Comparison of ENCODE assay signal across 20 mouse cellular contexts in the genomic region with DNA sequence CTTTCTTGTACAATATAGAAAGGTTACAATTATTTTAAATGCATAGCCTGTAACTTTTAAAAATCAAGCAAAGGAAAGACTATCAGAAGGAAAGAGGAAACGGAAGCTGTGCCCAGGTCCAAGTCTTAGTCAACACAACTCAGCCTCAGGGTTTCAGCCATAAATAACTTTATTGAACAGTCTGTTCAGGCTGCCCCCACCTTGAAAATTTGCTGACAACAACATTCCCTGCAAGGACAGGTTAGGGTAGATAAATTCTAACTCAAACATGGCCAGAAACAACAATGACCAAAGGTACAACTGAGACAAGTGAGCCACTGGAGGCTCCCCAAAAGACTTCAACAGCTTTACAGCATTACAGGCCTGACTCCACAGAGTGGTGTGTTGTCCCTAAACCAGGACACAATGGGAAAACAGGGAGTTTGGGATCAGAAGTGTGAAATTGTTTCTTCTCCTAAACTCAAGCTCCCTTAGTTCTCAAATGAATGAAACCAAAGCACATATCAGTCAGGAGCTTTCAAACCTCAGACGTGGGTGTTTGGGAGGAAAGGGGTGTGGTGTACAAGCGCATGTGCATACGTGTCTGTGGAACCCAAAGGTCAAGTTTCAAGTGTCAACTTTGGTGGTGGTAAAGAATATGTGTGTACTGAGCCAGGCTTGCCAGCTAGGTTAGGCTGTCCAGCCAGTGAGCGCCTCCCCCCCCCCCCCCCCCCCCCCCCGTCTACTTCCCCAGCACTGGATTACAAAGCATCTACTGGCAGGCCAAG. TPM values are rescaled to one million over a fixed set of nuclear protein-coding genes. Genes with fewer than 3 reads are reported as not detected.
DNase-seq lines count a peak whose midpoint lies in the region; ATAC-seq and TF ChIP-seq lines count a peak whose summit lies in the region.
"Had no signal": no experiment of that assay in that cellular context is flagged by ENCODE, and none has a peak within 500 bp of the region (broad histone marks: within the 10 kb centered on the region; RNA-seq: fewer than 3 reads in every experiment).

No protein-coding gene starts in this region.

- H3K79me2 ChIP-seq in liver, adult 2 months (ENCODE audit: control insufficient read depth, insufficient read depth, low read length): peaks cover 55% of the 10 kb centered on the region; the same call in 1 of the 2 replicates
- H3K79me2 ChIP-seq in MEL (ENCODE audit: control insufficient read depth, insufficient read depth, low read length, poor library complexity): peaks cover 48% of the 10 kb centered on the region

- no peak overlapping the region for H3K4me2 ChIP-seq in liver, embryonic 13.5 days
- no peak overlapping the region for H3K4me2 ChIP-seq in stomach, embryonic 15.5 days
- H3K4me2 ChIP-seq in midbrain, embryonic 14.5 days (ENCODE audit: low read length): no peak overlapping the region
- H3K4me2 ChIP-seq: heart, embryonic 12.5 days had no signal

- H3K4me3 ChIP-seq in liver, adult 2 months (ENCODE audit: insufficient read depth, low read depth, low read length): no peak overlapping the region
- no peak overlapping the region for H3K4me3 ChIP-seq in MEL (ENCODE audit: control insufficient read depth in 1 of 2, insufficient read depth in 1 of 2, low read depth in 2 of 2, low read length in 2 of 2)
- no peak overlapping the region for H3K4me3 ChIP-seq in liver, embryonic 13.5 days (replicated peaks)
- H3K4me3 ChIP-seq in stomach, embryonic 15.5 days (replicated peaks): no peak overlapping the region
- no peak overlapping the region for H3K4me3 ChIP-seq in midbrain, embryonic 14.5 days (replicated peaks; ENCODE audit: low read depth, low read length)
- H3K4me3 ChIP-seq: heart, embryonic 12.5 days; layer of hippocampus, adult 2 months; myocyte had no signal

- peak overlapping the region; percentile 19 for H3K27ac ChIP-seq in liver, adult 2 months (replicated peaks; ENCODE audit: insufficient read depth, low read depth, low read length)
- no peak overlapping the region for H3K27ac ChIP-seq in MEL (ENCODE audit: control insufficient read depth, low read depth, low read length)
- peak overlapping the region; percentile 3 for H3K27ac ChIP-seq in liver, embryonic 13.5 days
- no peak overlapping the region for H3K27ac ChIP-seq in stomach, embryonic 15.5 days
- H3K27ac ChIP-seq in midbrain, embryonic 14.5 days (replicated peaks; ENCODE audit: low read depth, low read length): no peak overlapping the region
- H3K27ac ChIP-seq: hindbrain, postnatal 0 days; kidney, postnatal 0 days; layer of hippocampus, adult 2 months had no signal

- no peaks in the 10 kb centered on the region for H3K36me3 ChIP-seq in liver, adult 2 months (ENCODE audit: control insufficient read depth, insufficient read depth, low read length)
- H3K36me3 ChIP-seq in MEL (ENCODE audit: control insufficient read depth in 1 of 2, insufficient read depth in 2 of 2, low read length in 2 of 2): peaks cover 0 to 77% of the 10 kb centered on the region in 2 experiments; a peak in 2 of 4 replicates
- no peaks in the 10 kb centered on the region for H3K36me3 ChIP-seq in liver, embryonic 13.5 days
- no peaks in the 10 kb centered on the region for H3K36me3 ChIP-seq in stomach, embryonic 15.5 days
- H3K36me3 ChIP-seq in midbrain, embryonic 14.5 days (ENCODE audit: control insufficient read depth, insufficient read depth, low read length): no peaks in the 10 kb centered on the region
- H3K36me3 ChIP-seq: heart, embryonic 12.5 days had no signal

- TF ChIP-seq CTCF in liver, adult 2 months (IDR thresholded peaks at IDR 0.05; ENCODE audit: low read depth, low read length): no peak
- TF ChIP-seq CTCF in MEL (IDR thresholded peaks at IDR 0.05 in 2 of 3, conservative IDR thresholded peaks at IDR 0.05 in 1 of 3; ENCODE audit: control insufficient read depth in 1 of 3, insufficient read depth in 1 of 3, low read depth in 2 of 3, low read length in 3 of 3, poor library complexity in 1 of 3, severe bottlenecking in 1 of 3): no peak

- no peak overlapping the region for H3K9ac ChIP-seq in liver, adult 2 months (ENCODE audit: low read depth, low read length)
- H3K9ac ChIP-seq in MEL (ENCODE audit: control insufficient read depth, low read depth, low read length, poor library complexity, severe bottlenecking): no peak overlapping the region
- no peak overlapping the region for H3K9ac ChIP-seq in liver, embryonic 13.5 days
- H3K9ac ChIP-seq in stomach, embryonic 15.5 days: no peak overlapping the region
- H3K9ac ChIP-seq in midbrain, embryonic 14.5 days (replicated peaks; ENCODE audit: low read length): no peak overlapping the region
- H3K9ac ChIP-seq: heart, embryonic 12.5 days had no signal

- no peak for TF ChIP-seq POLR2A in liver, adult 2 months (IDR thresholded peaks at IDR 0.05; ENCODE audit: extremely low read depth, insufficient read depth, low read length)
- no peak for TF ChIP-seq POLR2A in MEL (IDR thresholded peaks at IDR 0.05; ENCODE audit: control insufficient read depth in 1 of 2, insufficient read depth in 1 of 2, low read depth in 1 of 2, low read length in 2 of 2, poor library complexity in 1 of 2)

- WGBS in liver, adult 2 months: 4% methylated on average over 6 of the region's 6 CpGs
- WGBS in liver, embryonic 13.5 days (ENCODE audit: insufficient replicate concordance): 32% methylated on average over 5 of the region's 6 CpGs
- WGBS in stomach, embryonic 15.5 days: 49% methylated on average over 6 of the region's 6 CpGs
- WGBS in midbrain, embryonic 14.5 days: 90% methylated on average over 5 of the region's 6 CpGs

- H3K4me1 ChIP-seq in liver, adult 2 months (ENCODE audit: control insufficient read depth, insufficient read depth, low read length): peaks cover 42% of the 10 kb centered on the region
- H3K4me1 ChIP-seq in MEL (ENCODE audit: control insufficient read depth in 1 of 2, insufficient read depth in 2 of 2, low read length in 2 of 2): peaks cover 46 to 57% of the 10 kb centered on the region in 2 experiments
- H3K4me1 ChIP-seq in liver, embryonic 13.5 days (replicated peaks): peaks cover 86% of the 10 kb centered on the region
- H3K4me1 ChIP-seq in stomach, embryonic 15.5 days: peaks cover 14% of the 10 kb centered on the region; the same call in 1 of the 2 replicates
- H3K4me1 ChIP-seq in midbrain, embryonic 14.5 days (ENCODE audit: control insufficient read depth, insufficient read depth, low read length): no peaks in the 10 kb centered on the region

- H3K27me3 ChIP-seq in liver, adult 2 months (ENCODE audit: control insufficient read depth, insufficient read depth, low read length): no peaks in the 10 kb centered on the region
- no peaks in the 10 kb centered on the region for H3K27me3 ChIP-seq in MEL (ENCODE audit: control insufficient read depth in 1 of 2, insufficient read depth in 2 of 2, low read length in 2 of 2)
- no peaks in the 10 kb centered on the region for H3K27me3 ChIP-seq in liver, embryonic 13.5 days
- no peaks in the 10 kb centered on the region for H3K27me3 ChIP-seq in stomach, embryonic 15.5 days (replicated peaks)
- no peaks in the 10 kb centered on the region for H3K27me3 ChIP-seq in midbrain, embryonic 14.5 days (ENCODE audit: control insufficient read depth, insufficient read depth, low read length)
- H3K27me3 ChIP-seq: heart, embryonic 12.5 days had no signal

- peak; percentile 68 for DNase-seq in liver, adult 2 months (ENCODE audit: extremely low read depth, low read depth, low spot score)
- no peak for DNase-seq in liver
- no peak for DNase-seq in MEL (ENCODE audit: low read depth, low spot score)
- DNase-seq in liver, embryonic 13.5 days: no peak
- no peak for DNase-seq in midbrain, embryonic 14.5 days
- DNase-seq in lung, postnatal 14 days: no peak
- DNase-seq in adrenal gland, postnatal 10 days: no peak
- DNase-seq: B cell, adult 2 months; cerebellum, postnatal 36 days; gastrocnemius, postnatal 25 days; heart, postnatal 36 days; right cerebral cortex, adult 18-20 months; spleen, adult 18-20 months; thymus, adult 2 months had no signal

- no peak for TF ChIP-seq EP300 in MEL (IDR thresholded peaks at IDR 0.05; ENCODE audit: low read depth in 1 of 2, low read length in 2 of 2)

- H3K9me3 ChIP-seq in MEL (replicated peaks; ENCODE audit: insufficient read depth, low read length): no peaks in the 10 kb centered on the region
- H3K9me3 ChIP-seq in liver, embryonic 13.5 days (replicated peaks): no peaks in the 10 kb centered on the region
- no peaks in the 10 kb centered on the region for H3K9me3 ChIP-seq in stomach, embryonic 15.5 days
- no peaks in the 10 kb centered on the region for H3K9me3 ChIP-seq in midbrain, embryonic 14.5 days (ENCODE audit: control insufficient read depth, low read length)
- H3K9me3 ChIP-seq: heart, embryonic 12.5 days had no signal

- no peak for ATAC-seq in liver, embryonic 13.5 days (ENCODE audit: low read depth)
- peak; percentile 37; the same call in 1 of the 2 replicates for ATAC-seq in stomach, embryonic 15.5 days (ENCODE audit: insufficient read depth, low FRiP score, low read depth)
- ATAC-seq in midbrain, embryonic 14.5 days (ENCODE audit: low FRiP score, low TSS enrichment): no peak
- ATAC-seq: hindbrain, postnatal 0 days had no signal

- TF ChIP-seq RAD21 in MEL (IDR thresholded peaks at IDR 0.05; ENCODE audit: low read depth, low read length): no peak

TF ChIP-seq in MEL, 35 proteins besides CTCF, POLR2A, EP300 and RAD21:
- TF ChIP-seq MXI1 (IDR thresholded peaks at IDR 0.05; ENCODE audit: low read depth, low read length): 0 out of 2 replicates have a peak, but pooled peaks have one; percentile 27
- 0 out of 2 replicates have a peak, but pooled peaks have one; percentile 24 for TF ChIP-seq SIN3A (IDR thresholded peaks at IDR 0.05; ENCODE audit: low read length)
- TF ChIP-seq MAFK (IDR thresholded peaks at IDR 0.05; ENCODE audit: borderline replicate concordance, low read depth, low read length): no peak
- no peak for TF ChIP-seq POLR2AphosphoS5 (IDR thresholded peaks at IDR 0.05; ENCODE audit: borderline replicate concordance, low read depth, low read length)
- TF ChIP-seq NRF1 (IDR thresholded peaks at IDR 0.05; ENCODE audit: insufficient read depth, low read depth, low read length, poor library complexity, severe bottlenecking): 0 out of 2 replicates have a peak, but pooled peaks have one; percentile 11

RNA-seq across cellular contexts. Expression of a gene that starts 14.9 kb away (rescaled TPM):
- 67.0 and 67.1 TPM in 2 replicates for total RNA-seq in liver, adult 2 months (2014; rRNA removed)
- 19.2 and 21.7 TPM in 2 replicates for polyA plus RNA-seq in liver, adult 2 months (2012; rRNA removed)
- 35.0 and 37.3 TPM in 2 replicates for total RNA-seq in MEL (2012; rRNA removed)
- polyA plus RNA-seq in MEL (2012; ENCODE audit: insufficient read depth in 1 of 2, insufficient read length in 2 of 2, low read depth in 1 of 2, low replicate concordance in 2 of 2, missing spikeins in 1 of 2): 10 to 100 TPM in 1 of 2 experiments, not detected in 1; 41.9 TPM
- 41.0 and 52.5 TPM in 2 replicates for polyA plus RNA-seq in liver, embryonic 13.5 days (2015; fragmentation: Nextera tagmentation; extraction: Ambion mirVana)
- 84.5 and 91.5 TPM in 2 replicates for polyA plus RNA-seq in stomach, embryonic 15.5 days (2015; fragmentation: Nextera tagmentation; extraction: Ambion mirVana)
- polyA plus RNA-seq in midbrain, embryonic 14.5 days (2014; fragmentation: Nextera tagmentation; extraction: Ambion mirVana): 64.1 and 77.0 TPM in 2 replicates
- total RNA-seq in adrenal gland, postnatal 10 days (2021): 100 to 1,000 TPM in 1 of 2 experiments, 10 to 100 TPM in 1; 96.0 to 103 TPM

Comparison
In these comparisons a context has a peak if more than half of its experiments do, and no peak if none do; other contexts are left out.
1. H3K27ac ChIP-seq: peak in liver, adult 2 months (single experiment) and liver, embryonic 13.5 days (single experiment); none in MEL (single experiment), stomach, embryonic 15.5 days (single experiment) and midbrain, embryonic 14.5 days (single experiment).